Mouse (Mus musculus) kidney, postnatal 10 days (tissue): ENCODE measurements around the gene Npb.

Experiments used
- DNase-seq: peaks from one replicate; pipeline ENCODE4 v3.0.0; 2021; ENCODE audit warnings: mixed read lengths

Npb gene

GRCm38 (mm10) chr11:120633520-120634343, 25.5 kb downstream of the Npb start, which contains the start of gene Mafg:
Gene Mafg (minus strand): TSS chr11:120633600.
- peak; percentile 97 for DNase-seq

GRCm38 (mm10) chr11:120634810-120635209, 26.5 kb downstream of the Npb start:
- DNase-seq = no peak

DNA sequence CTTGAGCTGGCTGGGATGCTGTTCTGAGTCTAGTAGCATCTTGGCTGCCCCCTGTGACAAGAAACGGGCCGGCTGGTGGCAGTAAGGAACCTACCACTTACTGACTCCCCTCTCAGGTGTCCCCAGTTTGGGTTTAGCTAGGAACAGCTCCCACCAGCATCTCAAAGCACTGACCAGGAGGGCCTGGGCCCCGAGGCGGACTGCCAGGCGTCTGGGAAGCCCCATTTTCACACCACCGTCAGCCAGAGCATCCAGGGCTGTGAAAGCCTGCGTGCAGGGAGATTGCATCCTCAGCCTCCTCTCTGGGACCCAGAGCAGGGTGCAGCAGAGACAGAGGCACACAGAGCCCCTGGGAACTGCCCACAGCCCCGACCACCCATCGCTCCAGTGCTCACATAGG, 33.0 kb downstream of the Npb start:
- DNase-seq = no peak

GRCm38 (mm10) chr11:120641869-120642268, 33.6 kb downstream of the Npb start:
- DNase-seq = no peak

- peak; percentile 43 for DNase-seq
These were observed 34.8 kb downstream of the Npb start for GRCm38 (mm10) chr11:120642939-120643600.

- DNase-seq = peak; percentile 94
These were observed 35.3 kb downstream of the Npb start, which contains the start of gene Pycr1 for GRCm38 (mm10) chr11:120643601-120643987. Gene Pycr1 (minus strand): TSS chr11:120643769.

DNA sequence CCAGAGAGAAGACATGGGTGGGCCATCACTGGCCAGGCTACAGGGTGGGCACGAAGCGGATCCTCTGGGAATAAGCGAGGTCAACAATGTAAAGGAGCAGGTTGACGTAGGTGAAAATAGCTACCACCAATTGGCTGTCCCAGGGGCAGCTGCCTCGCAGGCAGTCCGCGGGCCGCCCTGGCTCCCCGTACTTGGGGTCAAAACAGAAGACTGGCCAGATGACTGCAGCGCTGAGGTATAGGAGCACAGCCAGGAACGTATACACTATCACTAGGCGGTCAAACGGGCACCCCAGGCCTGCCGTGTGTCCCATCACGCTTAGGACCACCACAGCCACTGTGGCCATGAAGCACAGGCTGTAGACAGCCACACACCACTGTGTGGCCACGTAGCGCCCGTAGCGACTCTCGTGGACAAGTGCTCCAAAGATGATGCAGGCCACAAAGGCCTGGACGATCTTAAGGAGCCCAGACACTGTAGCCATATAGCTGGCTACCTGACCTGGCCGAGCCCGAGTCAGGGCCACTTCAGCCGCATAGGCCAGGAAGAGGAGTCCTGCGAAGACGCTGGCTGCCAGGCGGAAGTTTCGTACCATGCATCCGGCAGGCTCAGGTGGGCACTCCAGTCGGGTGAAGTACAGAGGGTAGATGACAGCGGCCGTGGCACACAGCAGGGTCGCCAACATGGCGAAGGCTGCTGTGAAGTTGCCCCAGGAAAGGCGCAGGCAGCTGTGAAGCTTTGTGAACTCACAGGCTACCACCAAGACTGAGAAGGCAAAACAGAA, 39.0 kb downstream of the Npb start:
- DNase-seq = peak; percentile 12

DNA sequence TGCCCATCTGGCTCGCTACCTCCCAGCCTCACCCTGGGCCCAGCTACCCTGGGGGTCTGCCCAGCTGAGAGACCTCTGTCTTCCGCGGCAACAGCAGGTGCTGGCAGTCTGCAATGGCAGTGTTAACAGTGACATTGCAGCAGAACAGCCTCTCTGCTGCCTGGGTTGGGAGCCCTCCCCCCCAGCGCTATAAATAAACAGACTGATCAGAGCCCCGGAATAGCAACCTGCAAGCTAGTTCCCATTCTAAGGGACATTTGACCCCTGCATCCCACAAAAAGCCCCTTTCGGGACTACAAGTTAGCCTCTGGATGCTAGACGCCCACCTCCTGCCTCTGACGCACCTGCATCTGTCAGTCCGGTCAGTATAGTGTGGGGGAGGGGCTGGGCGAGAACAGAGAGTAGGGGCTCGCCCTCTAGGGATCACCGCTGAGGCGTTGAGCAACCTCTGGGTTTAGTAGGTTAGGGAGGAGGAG, 39.8 kb downstream of the Npb start, which contains the start of gene Myadml2:
Myadml2 (minus strand) TSS at position 158 of the 476 bp plus-strand sequence.
- DNase-seq = peak; percentile 51

DNA sequence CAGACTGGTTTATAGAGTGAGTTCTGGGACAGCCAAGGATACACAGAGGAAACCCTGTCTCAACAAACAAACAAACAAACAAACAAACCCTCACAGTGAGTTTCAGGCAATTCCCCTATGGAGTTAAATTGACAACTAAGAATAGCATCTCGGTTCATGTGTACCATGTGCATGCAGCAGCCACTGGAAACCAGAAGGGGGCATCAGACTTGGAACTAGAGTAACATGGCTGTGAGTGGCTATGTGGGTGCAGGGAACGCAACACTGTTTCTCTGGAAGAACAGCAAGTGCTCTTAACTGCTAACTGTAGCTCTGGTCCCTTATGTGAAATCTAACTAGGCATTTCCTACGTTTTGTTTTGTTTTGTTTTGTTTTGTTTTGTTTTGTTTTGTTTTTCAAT, 43.6 kb downstream of the Npb start:
- DNase-seq = no peak

GRCm38 (mm10) chr11:120654741-120655140, 46.5 kb downstream of the Npb start:
- no peak for DNase-seq

- peak; percentile 47 for DNase-seq
These were observed 49.0 kb downstream of the Npb start for GRCm38 (mm10) chr11:120657301-120657700.
